Mouse (Mus musculus) adrenal gland (tissue): ENCODE results near the gene Eif4enif1.
"Not testable (repeated sequence)": the region's sequence is repeated elsewhere in the genome, so short reads cannot be mapped to it uniquely, and the experiment has no call there.

ENCODE experiments used
- intact Hi-C: fragments of 180-260 bp; cut with DNase I; formaldehyde crosslinking; loops from one replicate; pipeline ENCODE4 v1.15.1; 2025

Eif4enif1 gene

DNA sequence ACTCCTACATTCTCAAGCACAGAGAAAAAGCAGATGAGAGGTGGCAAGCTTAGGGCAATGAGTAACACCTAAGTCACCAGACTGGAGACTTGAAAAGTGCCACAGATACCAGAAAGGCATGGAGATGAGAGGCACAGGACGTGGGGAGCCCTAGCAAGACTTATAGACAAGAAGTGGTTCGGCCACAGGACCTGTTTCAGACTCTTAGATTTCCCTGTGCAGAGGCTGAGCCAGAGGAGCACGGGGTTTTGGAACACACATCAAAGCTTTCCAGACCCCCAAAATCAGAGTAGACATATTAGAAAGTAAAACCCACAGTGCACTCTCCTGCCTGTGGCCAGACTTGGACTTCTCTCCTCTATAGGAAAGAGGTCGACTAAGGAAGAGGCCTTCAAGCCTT, 20.9 kb upstream of the Eif4enif1 start:
- intact Hi-C loops = not testable (repeated sequence)

DNA sequence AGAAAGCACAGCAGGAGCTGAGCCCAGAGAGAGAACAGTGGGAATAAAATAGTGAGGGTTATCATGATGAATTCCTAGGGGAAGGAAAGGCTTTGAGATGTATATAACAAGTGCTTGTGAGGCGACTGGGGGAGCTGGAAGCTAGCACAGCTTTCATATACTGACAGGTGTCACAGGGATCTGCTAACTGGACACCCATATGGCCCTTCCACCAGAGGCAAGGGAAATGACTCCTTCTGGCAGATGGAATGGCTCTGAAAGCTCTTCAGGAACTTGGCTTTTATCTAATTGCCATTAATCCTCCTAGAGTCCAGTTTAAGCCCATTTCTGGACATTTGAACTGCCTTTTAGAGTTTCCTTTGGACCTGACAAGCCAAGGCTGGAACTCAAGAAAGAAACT, 20.2 kb upstream of the Eif4enif1 start:
- intact Hi-C loops = not testable (repeated sequence)

DNA sequence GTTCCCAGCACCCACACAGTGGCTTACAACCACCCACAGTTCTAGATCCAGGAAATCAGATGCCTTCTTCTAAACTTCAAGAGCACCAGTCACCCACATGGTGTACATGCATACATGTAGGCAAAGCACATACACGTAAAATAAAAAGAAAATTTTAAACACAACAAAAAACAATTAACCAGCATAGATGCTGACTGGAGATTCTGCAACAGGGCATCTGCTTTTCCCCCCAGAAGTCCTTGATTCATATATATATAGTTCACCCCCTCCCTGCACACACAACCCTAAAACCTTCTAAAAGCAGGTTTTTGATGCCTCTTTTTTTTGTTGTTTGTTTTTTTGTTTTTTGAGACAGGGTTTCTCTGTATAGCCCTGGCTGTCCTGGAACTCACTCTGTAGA, 19.5 kb upstream of the Eif4enif1 start:
- intact Hi-C loops = not testable (repeated sequence)

DNA sequence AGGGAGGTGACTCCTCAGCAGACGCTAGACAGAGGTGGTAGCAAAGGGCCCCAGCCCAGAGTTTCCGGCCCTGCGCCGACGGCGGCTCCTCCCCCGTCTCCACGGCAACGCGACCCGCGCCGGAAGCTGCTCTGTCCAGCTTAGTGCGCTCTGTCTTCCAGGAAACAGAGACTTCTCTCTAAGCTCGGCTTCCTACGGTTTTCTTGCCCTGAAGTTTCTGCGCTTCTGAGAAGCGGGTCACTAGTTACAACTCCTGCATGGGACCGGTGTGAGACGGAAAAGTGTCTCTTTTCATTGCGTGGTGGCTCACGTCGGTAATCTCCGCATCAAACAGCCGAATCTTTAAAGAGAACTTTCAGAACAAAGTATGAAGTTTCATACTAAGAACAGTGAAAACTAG, 8.8 kb upstream of the Eif4enif1 start, which contains the start of gene Sfi1:
Gene Sfi1 (minus strand): TSS at position 101 of the 400 bp plus-strand sequence.
- intact Hi-C loops = no loop called here

DNA sequence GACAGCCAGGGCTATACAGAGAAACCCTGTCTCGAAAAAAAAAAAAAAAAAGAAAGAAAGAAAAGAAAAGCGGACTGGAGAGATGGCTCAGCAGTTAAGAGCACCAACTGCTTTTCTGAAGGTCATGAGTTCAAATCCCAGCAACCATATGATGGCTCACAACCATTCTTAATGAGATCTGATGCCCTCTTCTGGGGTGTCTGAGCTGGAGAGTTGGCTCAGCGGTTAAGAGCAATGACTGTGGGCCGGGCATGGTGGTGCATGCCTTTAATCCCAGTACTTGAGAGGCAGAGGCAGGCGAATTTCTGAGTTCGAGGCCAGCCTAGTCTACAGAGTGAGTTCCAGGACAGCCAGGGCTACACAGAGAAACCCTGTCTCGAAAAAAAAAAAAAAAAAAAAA, 1.6 kb upstream of the Eif4enif1 start:
- intact Hi-C loops = not testable (repeated sequence)

DNA sequence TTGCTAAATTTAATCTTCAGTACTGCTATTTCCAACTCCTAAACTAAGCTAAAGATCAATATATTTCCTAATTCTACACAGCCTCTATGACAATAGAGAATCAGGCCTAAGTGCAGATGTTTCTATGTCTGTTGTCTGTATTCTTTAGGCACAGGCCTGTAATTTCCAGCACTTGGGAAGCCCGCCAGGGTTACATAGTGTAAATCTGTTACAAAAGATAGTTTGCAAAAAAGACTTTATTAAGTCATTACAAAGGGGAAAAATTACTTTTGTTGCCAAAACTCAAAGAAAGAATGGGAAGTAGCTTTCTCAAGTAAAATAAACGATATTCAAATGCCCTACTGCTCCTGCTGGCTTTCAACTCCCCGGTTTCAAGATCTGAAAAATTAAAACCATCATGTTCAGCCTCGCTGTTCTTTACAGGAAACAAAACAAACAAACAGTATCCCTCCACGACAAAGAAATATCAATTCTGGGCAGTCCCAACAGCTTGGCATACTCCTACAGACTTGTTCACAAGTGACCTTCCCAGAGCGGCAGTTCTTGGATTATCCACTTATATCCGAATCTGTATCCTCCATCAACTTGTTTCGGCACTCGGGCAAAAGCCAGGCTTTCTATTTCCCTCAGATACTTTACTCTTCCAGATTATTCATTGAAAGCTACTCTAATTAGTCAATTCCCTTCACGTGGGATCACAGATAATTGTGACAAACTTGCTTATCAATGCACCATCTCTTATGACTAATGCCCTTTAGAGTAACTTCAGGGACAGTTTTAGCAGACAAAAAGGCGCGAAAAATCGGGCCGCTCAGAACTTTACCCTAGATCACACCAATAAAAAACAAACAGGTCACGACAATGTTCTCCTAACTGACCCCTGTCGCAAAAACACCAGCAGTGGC, 614 bp upstream of the Eif4enif1 start:
- intact Hi-C loops = no loop called here

DNA sequence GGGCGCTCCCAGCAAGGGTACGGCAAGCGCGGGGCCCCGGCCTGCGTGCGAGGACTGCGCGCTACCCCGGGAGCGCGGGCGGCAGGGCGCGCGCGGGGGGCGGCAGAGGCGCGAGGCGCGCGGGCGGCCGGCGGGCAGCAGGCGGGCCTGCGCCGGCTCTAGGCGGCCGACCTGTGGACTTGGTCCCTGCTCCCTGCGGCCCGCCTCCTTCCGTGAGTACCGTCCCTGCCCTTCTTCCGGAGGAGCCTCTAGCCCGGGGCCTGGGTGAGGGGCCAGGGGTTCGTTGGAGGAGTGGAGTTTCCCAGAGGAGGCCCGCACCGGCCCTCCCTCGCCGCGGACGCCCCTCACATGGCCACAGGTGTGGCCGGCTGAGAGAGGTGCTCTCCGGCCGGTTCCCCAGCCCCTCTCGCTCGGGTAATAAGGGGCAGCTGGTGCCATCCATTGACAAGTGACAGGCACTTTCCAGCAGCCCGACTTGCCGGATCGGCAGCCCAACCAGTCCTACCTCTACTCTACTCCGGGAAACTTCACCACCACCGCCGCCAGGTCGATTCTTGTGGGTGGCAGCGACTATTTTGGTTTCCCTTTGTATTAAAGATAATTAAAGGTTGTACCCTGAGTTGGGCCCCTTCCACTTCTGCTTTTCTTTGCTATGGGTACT, 719 bp downstream of the Eif4enif1 start:
- intact Hi-C loops = no loop called here

DNA sequence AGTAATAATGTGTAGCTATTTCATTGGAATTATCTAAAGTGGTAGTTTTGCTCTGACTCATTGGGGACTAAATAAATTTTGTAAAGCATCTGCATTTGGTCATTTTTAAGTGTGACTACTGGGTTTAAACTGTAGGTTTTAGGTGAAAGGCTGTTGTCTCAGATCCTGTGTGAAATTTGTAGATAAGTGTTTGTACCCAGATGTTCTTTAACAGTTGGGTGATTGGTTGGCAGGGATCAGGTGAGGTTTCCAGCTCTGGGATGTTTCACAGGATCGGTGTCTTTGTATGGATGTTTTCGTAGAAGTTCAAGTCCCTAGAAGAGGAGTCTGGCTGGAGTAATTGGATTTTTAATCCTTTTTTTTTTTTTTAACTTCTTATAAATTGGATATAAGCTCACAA, 1.6 kb downstream of the Eif4enif1 start:
- intact Hi-C loops = no loop called here

DNA sequence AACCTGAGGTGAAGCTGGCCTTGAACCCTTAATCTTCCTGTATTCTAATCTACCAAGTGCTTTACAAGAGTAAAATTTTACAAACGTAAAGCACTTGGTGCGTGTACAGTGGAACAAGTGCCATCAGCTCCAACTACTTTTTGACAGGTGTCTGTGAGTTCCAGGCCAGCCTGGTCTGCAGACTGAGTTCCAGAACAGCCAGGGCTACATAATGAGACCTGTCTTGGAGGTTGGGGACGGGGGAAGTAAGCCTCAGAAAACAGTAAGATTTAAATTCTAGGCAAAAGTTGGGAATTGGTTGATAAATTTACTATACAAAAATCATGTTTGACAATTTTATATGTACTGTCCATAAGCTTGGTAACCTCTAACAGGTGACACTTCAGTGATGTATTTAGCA, 3.0 kb downstream of the Eif4enif1 start:
- intact Hi-C loops = no loop called here

DNA sequence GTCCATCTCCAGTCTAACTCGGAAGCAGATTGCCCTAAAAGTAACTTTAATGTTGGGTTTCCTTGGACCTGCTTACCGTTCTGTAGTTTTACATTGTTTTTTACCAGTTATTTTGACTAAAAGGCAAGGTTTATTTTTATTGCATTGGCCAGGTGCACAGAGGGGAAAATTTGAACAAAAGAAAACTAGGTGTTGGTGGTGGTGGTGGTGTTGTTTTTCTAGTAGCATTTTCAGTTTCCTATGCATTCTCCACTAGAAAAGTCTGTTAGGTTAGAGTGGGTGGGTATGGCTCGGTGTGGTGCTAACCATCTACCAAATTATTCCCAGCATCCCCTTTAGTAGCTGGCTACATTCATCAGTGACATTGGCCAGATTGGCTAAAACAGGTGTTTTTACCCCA, 4.6 kb downstream of the Eif4enif1 start:
- intact Hi-C loops = no loop called here

DNA sequence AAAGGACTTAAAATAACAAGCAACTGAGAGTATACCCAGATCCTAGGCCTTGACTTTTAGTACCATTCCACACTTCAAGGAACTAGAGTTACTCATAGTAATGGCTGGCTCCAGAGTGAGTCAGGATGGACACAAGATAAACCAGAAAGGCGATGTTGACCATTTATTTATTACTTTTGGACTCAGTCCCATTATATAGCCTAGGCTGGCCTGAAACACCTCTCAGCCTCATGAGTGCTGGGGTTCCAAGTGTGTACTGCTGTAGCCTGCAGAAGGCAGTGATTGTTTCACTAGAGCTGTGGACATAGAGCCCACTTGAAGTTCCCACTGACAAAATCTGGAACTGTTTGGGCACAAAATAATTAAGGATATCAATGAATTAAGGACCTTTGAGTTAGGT, 10.3 kb downstream of the Eif4enif1 start:
- intact Hi-C loops = no loop called here

DNA sequence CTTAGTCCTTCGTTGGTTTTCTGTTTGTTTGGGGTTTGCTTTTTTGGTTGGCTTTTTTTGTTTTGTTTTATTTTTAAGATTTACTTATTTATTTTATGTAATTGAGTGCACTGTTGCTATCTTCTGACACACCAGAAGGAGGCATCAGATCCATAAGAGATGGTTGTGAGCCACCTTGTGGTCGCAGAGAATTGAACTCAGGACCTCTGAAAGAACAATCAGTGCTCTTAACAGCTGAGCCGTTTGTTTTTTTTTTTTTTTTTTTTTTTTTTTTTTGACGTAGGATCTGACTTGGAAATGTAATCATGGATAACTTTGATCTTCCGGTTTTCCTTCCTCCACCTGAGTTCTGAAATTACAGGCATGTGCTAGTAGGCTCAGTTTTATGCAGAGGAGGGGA, 20.9 kb downstream of the Eif4enif1 start:
- intact Hi-C loops = no loop called here

DNA sequence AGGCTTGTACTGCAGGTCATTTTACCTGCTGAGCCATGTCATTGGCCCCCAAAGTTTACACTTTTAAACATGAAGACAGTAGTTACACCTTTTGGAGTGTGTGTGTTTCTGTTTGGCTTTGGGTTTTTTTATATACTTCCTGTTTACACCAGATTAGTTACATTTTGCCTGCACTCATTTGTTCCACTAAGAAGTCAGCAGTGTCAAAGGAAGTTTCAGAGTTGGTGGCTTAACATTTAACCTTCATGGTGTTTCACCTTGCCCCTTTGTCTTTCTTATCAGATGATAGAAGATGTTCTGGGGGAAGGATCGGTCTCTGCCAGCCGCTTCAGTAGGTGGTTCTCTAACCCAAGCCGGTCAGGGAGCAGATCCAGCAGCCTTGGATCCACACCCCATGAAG, 24.9 kb downstream of the Eif4enif1 start:
- intact Hi-C loops = no loop called here

DNA sequence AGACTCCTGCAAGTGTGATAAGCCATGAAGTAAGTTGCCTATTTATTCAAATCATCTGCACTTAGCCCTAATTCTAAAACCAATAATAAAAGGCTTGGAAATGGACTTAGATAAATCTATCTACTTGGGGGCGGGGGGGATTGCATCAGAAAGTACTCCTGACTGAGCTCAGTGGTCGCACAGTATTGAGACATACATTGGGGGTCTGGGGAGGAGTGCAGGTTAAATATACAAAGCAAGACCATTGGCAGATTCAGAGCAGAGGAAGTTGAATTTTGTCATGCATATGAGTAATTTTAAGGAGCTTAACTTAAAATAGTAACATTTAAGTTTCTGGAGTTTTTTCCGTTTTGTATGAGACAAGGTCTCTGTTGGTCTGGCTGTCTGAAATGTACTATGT, 30.1 kb downstream of the Eif4enif1 start:
- intact Hi-C loops = no loop called here

DNA sequence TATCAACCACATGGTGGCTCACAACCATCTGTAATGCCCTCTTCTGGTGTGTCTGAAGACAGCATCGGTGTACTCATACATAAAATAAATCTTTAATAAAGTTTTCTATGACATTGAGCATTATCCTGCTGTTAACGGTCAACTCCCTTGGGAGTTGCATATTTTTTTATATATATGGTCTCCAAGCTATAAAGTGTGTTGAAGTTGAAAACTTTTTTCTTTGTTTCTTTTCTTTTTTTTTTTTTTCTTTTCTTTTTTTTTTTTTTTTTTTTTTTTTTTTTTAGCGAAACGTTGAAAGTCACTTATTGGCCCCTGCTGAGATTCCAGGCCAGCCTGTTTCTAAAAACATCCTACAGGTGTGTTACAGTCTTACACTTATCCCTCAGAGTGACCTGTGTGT, 31.5 kb downstream of the Eif4enif1 start:
- intact Hi-C loops = no loop called here

DNA sequence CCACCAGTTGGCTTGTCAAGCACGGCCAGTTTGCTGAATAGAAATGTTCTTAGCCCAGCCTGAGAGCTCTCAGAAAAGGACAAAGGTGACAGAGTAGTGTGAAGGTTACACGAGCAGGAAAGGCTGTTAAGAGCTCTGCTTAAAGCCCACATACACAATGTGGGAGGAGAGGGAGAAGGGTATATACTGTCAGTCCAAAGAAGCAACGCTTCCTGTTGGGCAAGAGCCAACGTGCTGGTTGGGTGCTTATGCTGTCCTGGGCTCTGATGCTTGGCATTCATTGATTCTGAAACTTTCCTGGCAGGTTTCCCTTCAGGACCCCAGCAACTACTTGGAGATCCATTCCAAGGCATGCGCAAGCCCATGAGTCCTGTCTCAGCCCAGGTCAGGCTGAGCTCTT, 33.1 kb downstream of the Eif4enif1 start:
- intact Hi-C loops = no loop called here

DNA sequence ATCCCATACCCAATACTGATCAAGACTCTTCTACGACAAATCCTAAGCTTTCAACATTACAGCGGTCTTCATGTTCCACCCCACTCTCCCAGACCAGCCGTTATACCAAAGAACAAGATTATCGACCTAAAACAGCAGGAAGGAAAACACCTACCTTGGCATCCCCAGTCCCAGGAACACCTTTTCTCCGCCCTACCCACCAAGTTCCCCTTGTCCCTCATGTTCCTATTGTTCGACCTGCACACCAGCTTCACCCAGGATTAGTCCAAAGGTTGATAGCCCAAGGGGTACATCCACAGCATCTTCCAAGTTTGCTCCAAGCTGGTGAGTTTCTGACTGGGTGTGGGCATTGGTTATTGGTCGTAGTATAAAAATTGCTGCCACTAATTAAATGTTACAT, 40.2 kb downstream of the Eif4enif1 start:
- intact Hi-C loops = no loop called here

DNA sequence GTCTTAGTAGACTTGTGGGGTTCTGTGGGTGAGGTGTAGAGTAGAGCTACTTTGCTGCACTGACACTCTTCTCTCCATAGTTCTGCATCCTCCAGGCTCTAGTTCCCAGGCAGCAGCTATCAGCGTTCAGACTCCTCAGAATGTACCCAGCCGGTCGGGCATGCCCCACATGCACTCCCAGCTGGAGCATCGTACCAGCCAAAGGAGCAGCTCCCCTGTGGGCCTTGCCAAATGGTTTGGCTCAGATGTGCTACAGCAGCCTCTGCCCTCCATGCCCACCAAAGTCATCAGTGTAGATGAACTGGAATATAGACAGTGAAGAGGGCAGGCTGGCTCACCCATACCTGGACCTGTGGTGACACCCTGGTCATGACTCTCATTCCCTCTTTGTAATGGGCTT, 41.6 kb downstream of the Eif4enif1 start:
- intact Hi-C loops = no loop called here

DNA sequence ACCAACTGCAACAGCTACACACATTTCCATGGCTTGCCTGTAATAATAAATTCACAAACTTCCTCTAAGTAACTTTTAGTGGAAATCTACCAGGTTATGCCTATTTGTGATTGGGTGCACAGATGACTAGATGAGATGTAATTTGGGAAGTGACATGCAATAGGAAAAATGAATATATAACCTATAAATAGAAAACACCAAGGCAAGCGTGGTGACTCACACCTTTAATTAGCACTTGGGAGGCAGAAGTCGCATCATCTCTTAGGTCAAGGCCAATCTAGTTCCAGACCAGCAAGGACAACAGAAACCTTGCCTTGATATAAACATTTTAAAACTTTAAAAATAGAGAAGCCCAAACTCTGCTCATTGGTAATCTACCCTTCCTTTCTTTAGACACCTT, 45.2 kb downstream of the Eif4enif1 start:
- intact Hi-C loops = no loop called here

DNA sequence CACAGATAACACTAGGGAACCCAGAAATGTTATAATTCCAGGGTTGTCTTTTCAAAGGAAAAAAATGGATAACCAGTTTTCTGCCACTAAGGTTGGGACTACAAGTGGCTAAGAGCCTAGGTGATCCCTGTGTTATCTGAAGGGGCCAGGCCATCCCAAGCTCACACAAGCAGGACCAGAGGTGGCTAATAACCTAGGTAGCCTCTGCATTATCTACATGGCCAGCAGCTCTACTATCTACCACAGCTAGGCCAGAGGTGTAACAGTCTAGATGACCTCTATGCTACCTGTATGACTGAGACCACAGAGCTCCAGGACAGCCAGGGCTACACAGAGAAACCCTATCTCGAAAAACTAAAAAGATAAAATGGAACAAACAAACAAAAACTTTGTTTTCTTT, 57.3 kb downstream of the Eif4enif1 start:
- intact Hi-C loops = no loop called here

DNA sequence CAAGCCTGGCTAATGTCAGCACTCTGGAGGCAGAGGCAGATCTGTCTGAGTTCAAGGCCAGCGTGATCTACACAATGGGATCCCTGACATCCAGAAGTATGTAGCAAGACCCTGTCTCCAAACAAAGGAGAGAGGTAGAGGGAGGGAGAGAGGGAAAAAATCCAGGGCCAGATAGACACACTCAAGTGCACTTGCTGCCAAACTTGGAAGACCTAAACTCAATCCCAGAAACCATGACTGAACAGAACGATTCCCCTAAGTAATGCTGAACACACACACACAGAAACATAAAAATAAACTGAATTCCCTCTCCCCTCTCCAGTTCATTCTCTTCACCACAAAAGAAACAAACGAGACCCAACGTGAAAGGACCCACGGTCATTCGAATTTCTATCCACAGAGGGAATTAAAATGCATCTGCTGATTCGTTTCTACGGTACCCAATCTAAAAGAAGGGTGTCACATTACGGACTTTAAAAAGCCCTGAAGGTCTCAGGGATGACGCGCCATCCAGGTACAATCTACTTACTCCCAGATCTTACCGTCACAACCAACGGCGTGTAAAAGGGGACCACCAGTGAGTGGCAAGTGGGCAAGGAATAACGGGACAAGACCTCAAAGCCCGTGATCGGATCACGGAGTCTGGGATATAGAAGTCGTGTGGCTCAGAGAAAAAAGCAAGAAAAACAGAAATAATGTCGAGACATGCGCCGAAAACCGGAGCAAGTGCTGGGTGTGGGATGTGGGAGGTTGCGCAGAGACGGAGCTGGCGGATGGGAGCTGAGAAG, 63.3 kb downstream of the Eif4enif1 start:
- intact Hi-C loops = loop anchor here (2.0 kb wide), 1 partner anchor 67 kb away; no protein-coding TSS in a partner anchor
